Mouse (Mus musculus) stomach, postnatal 0 days (tissue): ENCODE measurements at regions not wholly inside any gene's neighbourhood (a gene's known extent, or its start where the extent isn't known, plus 50 kb on each side); places are given as distances from the start of the nearest gene placed in this dataset.

Experiments
- ATAC-seq: fragments of 200-750 bp; cut with Nextera tagmentation; 2 replicates; pipeline ENCODE4 v1.8.0; 2017; ENCODE audit not compliant: low FRiP score, low TSS enrichment
- DNase-seq: peaks from one replicate; pipeline ENCODE4 v3.0.0-alpha.2; 2016; ENCODE audit warnings: low spot score
- H3K27ac ChIP-seq: fragments of 300-500 bp; sonication (generic); replicated peaks from 2 replicates; pipeline ENCODE4 v1.5.1; 2014; ENCODE audit warnings: mild to moderate bottlenecking, control low read depth
- H3K27me3 ChIP-seq: fragments of 300-500 bp; sonication (generic); 2 replicates; pipeline ENCODE4 v1.6.1; 2014; ENCODE audit warnings: low read length; ENCODE audit not compliant: control insufficient read depth, insufficient read depth
- H3K36me3 ChIP-seq: fragments of 300-500 bp; sonication (generic); 2 replicates; pipeline ENCODE4 v1.6.1; 2014; ENCODE audit warnings: low read length, mixed read lengths; ENCODE audit not compliant: control insufficient read depth, insufficient read depth
- H3K4me1 ChIP-seq: fragments of 300-500 bp; sonication (generic); replicated peaks from 2 replicates; pipeline ENCODE4 v1.6.1; 2014; ENCODE audit warnings: antibody characterized with exemption; ENCODE audit not compliant: control insufficient read depth, insufficient read depth
- H3K4me2 ChIP-seq: fragments of 300-500 bp; sonication (generic); replicated peaks from 2 replicates; pipeline ENCODE4 v1.6.1; 2014; ENCODE audit warnings: low read depth, mild to moderate bottlenecking, control low read depth, moderate library complexity
- H3K4me3 ChIP-seq: fragments of 300-500 bp; sonication (generic); 2 replicates; pipeline ENCODE4 v1.5.1; 2014; ENCODE audit warnings: low read depth, low read length, control low read depth
- H3K9ac ChIP-seq: fragments of 300-500 bp; sonication (generic); 2 replicates; pipeline ENCODE4 v1.6.1; 2014; ENCODE audit warnings: mild to moderate bottlenecking, low read length, control low read depth, mixed read lengths
- H3K9me3 ChIP-seq: fragments of 300-500 bp; sonication (generic); 2 replicates; pipeline ENCODE4 v1.6.1; 2016; ENCODE audit warnings: low read length; ENCODE audit not compliant: control insufficient read depth
- CTCF ChIP-seq: IDR thresholded peaks from 2 replicates; pipeline ENCODE4 v1.5.1; 2016; ENCODE audit warnings: antibody characterized with exemption, low read depth, mild to moderate bottlenecking, moderate library complexity
- EP300 ChIP-seq: optimal IDR thresholded peaks from 2 replicates; pipeline ENCODE3; 2016; ENCODE audit warnings: antibody characterized with exemption
- WGBS: fragments of 180-500 bp; shearing (Covaris S2); extraction: QIAGEN DNeasy Blood & Tissue Kit; methylation state at CpG from one replicate; pipeline ENCODE4 v1.1.7; 2014; 5-methylcytosine and 5-hydroxymethylcytosine counted together

DNA sequence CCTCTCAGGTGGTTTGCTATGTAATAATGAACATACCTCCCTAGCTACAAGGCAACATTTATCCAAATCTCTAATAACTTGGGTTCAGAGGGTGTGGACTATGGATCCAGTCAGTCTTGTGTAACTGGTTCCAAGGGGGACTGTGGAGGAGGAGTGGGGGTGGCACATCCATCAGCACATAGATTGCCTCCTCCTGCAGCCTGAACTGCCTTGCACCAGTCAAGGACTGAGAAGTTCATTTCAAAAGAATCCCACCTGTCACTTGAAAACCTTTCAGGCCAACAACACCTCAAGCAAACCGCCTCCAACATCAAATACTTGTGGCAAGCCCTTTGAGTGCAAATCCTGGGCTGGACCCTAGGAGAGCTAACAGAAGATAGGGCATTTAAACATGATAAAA lies 442.6 kb downstream of the Tns1 start:
- Histone ChIP-seq H3K36me3 (no peaks in the 10 kb centered on the region), H3K27me3 (no peaks in the 10 kb centered on the region), H3K4me1 (no peaks in the 10 kb centered on the region), H3K4me2 (no peak overlapping the region), H3K9me3 (no peaks in the 10 kb centered on the region), H3K4me3 (no peak overlapping the region), H3K9ac (no peak overlapping the region), H3K27ac (no peak overlapping the region)
- no peak for TF ChIP-seq EP300
- TF ChIP-seq CTCF, result no peak
- 33% methylated on average over 1 of the region's 1 CpGs for WGBS
- peak; percentile 43 for DNase-seq
- 0 out of 2 replicates have a peak, but pooled peaks have one; percentile 55 for ATAC-seq

GRCm38 (mm10) chr1:73680829-73681228 lies 443.4 kb downstream of the Tns1 start:
- Histone ChIP-seq H3K4me3 (no peak overlapping the region), H3K27me3 (no peaks in the 10 kb centered on the region), H3K4me2 (no peak overlapping the region), H3K4me1 (no peaks in the 10 kb centered on the region), H3K27ac (no peak overlapping the region), H3K9me3 (no peaks in the 10 kb centered on the region), H3K36me3 (no peaks in the 10 kb centered on the region), H3K9ac (no peak overlapping the region)
- TF ChIP-seq CTCF (no peak), EP300 (no peak)
- ATAC-seq, result no peak
- DNase-seq, result no peak
- WGBS, result 58% methylated on average over 3 of the region's 3 CpGs

DNA sequence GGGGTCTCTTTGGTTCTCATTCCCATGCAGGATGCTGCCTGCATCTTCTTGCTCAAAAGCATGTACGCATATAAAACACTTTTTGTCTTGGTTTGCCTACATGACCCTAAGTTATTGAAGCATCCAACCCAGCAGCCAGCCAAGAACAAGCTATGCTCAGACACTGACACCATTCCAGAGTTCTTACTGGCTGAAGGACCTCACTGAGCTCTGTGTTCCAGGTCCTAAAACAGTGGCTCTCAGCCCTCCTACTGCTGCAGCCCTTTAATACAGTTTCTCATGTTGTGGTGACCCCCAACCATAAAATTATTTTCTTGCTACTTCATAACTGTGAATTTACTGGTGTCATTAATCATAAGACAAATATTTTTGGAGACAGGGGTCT lies 450.4 kb downstream of the Tns1 start:
- no peak overlapping the region for H3K4me3 ChIP-seq
- H3K27me3 ChIP-seq, result no peaks in the 10 kb centered on the region
- 72% methylated on average over 1 of the region's 1 CpGs for WGBS
- DNase-seq (no peak), ATAC-seq (no peak)
- H3K27ac ChIP-seq, result no peak overlapping the region
- TF ChIP-seq EP300, result no peak
- TF ChIP-seq CTCF, result no peak
- no peaks in the 10 kb centered on the region for H3K9me3 ChIP-seq
- H3K4me2 ChIP-seq, result no peak overlapping the region
- H3K9ac ChIP-seq, result no peak overlapping the region
- no peaks in the 10 kb centered on the region for H3K4me1 ChIP-seq
- H3K36me3 ChIP-seq, result no peaks in the 10 kb centered on the region

- ATAC-seq (no peak), DNase-seq (no peak)
- WGBS, result 44% methylated on average over 4 of the region's 4 CpGs
- no peaks in the 10 kb centered on the region for H3K27me3 ChIP-seq
- H3K27ac ChIP-seq, result no peak overlapping the region
- H3K9me3 ChIP-seq, result no peaks in the 10 kb centered on the region
- TF ChIP-seq EP300 (no peak), CTCF (no peak)
- H3K4me2 ChIP-seq, result no peak overlapping the region
- H3K4me3 ChIP-seq, result no peak overlapping the region
- no peaks in the 10 kb centered on the region for H3K36me3 ChIP-seq
- no peaks in the 10 kb centered on the region for H3K4me1 ChIP-seq
- no peak overlapping the region for H3K9ac ChIP-seq
Measured at GRCm38 (mm10) chr1:73673191-73673850, 450.9 kb downstream of the Tns1 start.

DNA sequence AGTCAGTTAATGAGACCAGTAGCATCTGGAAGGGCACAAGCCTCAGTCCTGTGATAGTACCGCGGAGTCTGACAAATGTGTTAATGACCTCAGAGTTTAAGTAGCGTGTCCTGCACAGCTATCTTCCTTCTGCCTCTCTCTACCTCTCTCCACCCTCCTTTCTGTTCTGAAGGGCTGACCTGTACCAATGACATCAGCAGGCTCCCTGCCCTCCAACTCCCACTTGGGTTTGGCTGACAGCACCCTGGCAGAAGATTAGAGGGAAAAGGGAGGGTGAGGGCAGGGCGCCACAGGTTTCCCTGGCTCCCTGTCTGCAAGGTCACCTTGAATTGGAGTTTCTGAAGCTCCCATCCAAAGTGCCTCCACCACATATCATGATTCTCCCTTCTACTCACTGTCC lies 452.0 kb downstream of the Tns1 start:
- no peak overlapping the region for H3K4me3 ChIP-seq
- no peak overlapping the region for H3K4me2 ChIP-seq
- H3K27me3 ChIP-seq, result no peaks in the 10 kb centered on the region
- WGBS, result 72% methylated on average over 4 of the region's 4 CpGs
- no peak overlapping the region for H3K27ac ChIP-seq
- no peaks in the 10 kb centered on the region for H3K36me3 ChIP-seq
- TF ChIP-seq CTCF (no peak), EP300 (no peak)
- no peak overlapping the region for H3K9ac ChIP-seq
- peak; percentile 59; the same call in 1 of the 2 replicates for ATAC-seq
- no peaks in the 10 kb centered on the region for H3K9me3 ChIP-seq
- no peaks in the 10 kb centered on the region for H3K4me1 ChIP-seq
- DNase-seq, result peak; percentile 27

DNA sequence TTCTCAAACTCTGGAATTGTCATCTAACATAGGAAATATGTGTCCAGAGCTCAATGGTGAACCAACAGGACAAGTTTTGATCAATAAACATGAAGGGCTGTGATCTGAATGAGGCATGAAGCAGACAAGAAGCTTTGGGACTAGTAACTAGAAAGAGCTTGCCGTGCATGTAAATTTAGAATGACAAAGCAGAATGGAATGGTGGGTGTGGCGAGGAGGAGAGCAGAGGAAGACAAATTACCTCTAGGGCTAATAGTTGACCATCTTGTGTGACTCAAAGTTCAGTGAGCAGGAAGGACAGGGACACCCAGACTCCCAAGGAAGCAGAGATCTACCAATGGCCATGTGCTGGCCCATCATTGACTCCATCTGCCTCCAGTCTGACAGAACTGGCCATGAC lies 455.6 kb downstream of the Tns1 start:
- no peaks in the 10 kb centered on the region for H3K36me3 ChIP-seq
- 42% methylated on average over 2 of the region's 2 CpGs for WGBS
- TF ChIP-seq EP300 (no peak), CTCF (no peak)
- no peaks in the 10 kb centered on the region for H3K27me3 ChIP-seq
- H3K4me3 ChIP-seq, result no peak overlapping the region
- H3K9me3 ChIP-seq, result no peaks in the 10 kb centered on the region
- DNase-seq, result no peak
- 0 out of 2 replicates have a peak, but pooled peaks have one; percentile 32 for ATAC-seq
- H3K27ac ChIP-seq, result no peak overlapping the region
- no peak overlapping the region for H3K9ac ChIP-seq
- no peak overlapping the region for H3K4me2 ChIP-seq
- no peaks in the 10 kb centered on the region for H3K4me1 ChIP-seq
